Mouse (Mus musculus) olfactory bulb, adult 2 months (tissue): ENCODE measurements around the gene Pcca.

Source experiments
- CTCF ChIP-seq: fragments of 200-500 bp; IDR thresholded peaks from 2 replicates; pipeline ENCODE4 v1.5.1; 2012; ENCODE audit warnings: low read depth, mild to moderate bottlenecking, low read length, moderate library complexity; ENCODE audit not compliant: insufficient read depth
- POLR2A ChIP-seq: fragments of 200-500 bp; IDR thresholded peaks from 2 replicates; pipeline ENCODE4 v1.6.1; 2012; ENCODE audit warnings: mild to moderate bottlenecking, low read depth, low read length, moderate library complexity; ENCODE audit not compliant: insufficient read depth

- no peak for TF ChIP-seq CTCF
- TF ChIP-seq POLR2A = no peak
These were observed 291.3 kb downstream of the Pcca start for GRCm38 (mm10) chr14:122825464-122825863.
